Mouse (Mus musculus): ENCODE results near the gene Grin3b. TPM values are rescaled to one million over a fixed set of nuclear protein-coding genes. Genes with fewer than 3 reads are reported as not detected.

The Grin3b gene
- total RNA-seq, 1 experiment: 0.36 TPM

DNA sequence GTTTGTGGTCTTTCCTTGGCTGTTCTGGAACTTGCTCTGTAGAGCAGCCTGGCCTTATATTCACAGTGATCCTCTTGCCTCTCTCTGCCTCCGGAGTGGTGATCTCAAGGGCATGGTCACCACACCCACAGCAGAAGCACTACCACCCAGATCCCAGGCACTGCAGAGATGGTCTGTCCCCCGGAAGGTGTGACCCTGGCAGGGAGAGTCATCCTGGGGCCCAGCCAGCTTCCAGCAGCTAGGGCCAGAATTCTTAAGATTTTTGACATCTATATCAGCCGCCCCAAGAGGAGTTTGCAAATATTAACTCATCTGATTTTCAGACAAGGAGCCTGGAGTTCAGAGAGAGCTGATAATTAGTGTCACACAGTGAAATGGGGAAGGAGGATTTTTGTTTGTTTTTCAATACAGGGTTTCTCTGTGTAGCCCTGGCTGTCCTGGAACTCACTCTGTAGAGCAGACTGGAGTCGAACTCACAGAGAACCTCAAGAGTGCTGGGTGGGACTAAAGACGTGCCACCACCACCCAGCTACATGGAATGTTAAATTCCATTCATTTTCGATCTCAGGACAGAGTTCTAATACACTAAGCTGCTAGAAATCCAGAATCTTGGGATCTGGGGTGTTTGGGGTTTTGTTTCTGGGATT is 15.8 kb downstream of the Grin3b start:
- in situ Hi-C loops (cut with MboI; ENCODE audit: low sequenced_read_pairs in 2 of 2, unreplicated experiment in 2 of 2): loop anchor here in 1 of 2 experiments (25.0 kb wide), 1 partner anchor 126 kb away; the partner anchor contains the start of genes Sbno2 and Stk11
- DNase-seq (ENCODE audit: low read depth, low spot score): no peak
- TF ChIP-seq ZNF384 (IDR thresholded peaks at IDR 0.05; ENCODE audit: low read depth, low read length) (no peak), HCFC1 (IDR thresholded peaks at IDR 0.05; ENCODE audit: borderline replicate concordance, insufficient read depth, low read length) (no peak), ZC3H11A (IDR thresholded peaks at IDR 0.05; ENCODE audit: borderline replicate concordance, low read depth, low read length) (no peak), MAFK (IDR thresholded peaks at IDR 0.05; ENCODE audit: insufficient read depth, low read depth, low read length) (no peak), CHD2 (IDR thresholded peaks at IDR 0.05; ENCODE audit: low read depth, low read length) (no peak)

GRCm38 (mm10) chr10:79986963-79987362 is 16.4 kb downstream of the Grin3b start:
- H3K27ac ChIP-seq (ENCODE audit: insufficient read depth, low read depth, low read length, poor library complexity, severe bottlenecking): no peak overlapping the region
- no peak overlapping the region for H3K9ac ChIP-seq (ENCODE audit: insufficient read depth, low read depth, low read length, poor library complexity, severe bottlenecking)
- in situ Hi-C loops (cut with MboI; ENCODE audit: low sequenced_read_pairs in 2 of 2, unreplicated experiment in 2 of 2): loop anchor here in 1 of 2 experiments (25.0 kb wide), 1 partner anchor 125 kb away; the partner anchor contains the start of genes Sbno2 and Stk11
- TF ChIP-seq CHD2 (IDR thresholded peaks at IDR 0.05; ENCODE audit: low read depth, low read length) (no peak), MAFK (IDR thresholded peaks at IDR 0.05; ENCODE audit: insufficient read depth, low read depth, low read length) (no peak), HCFC1 (IDR thresholded peaks at IDR 0.05; ENCODE audit: borderline replicate concordance, insufficient read depth, low read length) (no peak), ZC3H11A (IDR thresholded peaks at IDR 0.05; ENCODE audit: borderline replicate concordance, low read depth, low read length) (0 out of 2 replicates have a peak, but pooled peaks have one; percentile 12), ZNF384 (IDR thresholded peaks at IDR 0.05; ENCODE audit: low read depth, low read length) (peak; percentile 99)
- no peaks in the 10 kb centered on the region for H3K36me3 ChIP-seq (ENCODE audit: control insufficient read depth, insufficient read depth, low read length, poor library complexity, severe bottlenecking)
- peaks cover 9 to 22% of the 10 kb centered on the region in 2 experiments for H3K4me1 ChIP-seq (ENCODE audit: control insufficient read depth in 2 of 2, insufficient read depth in 2 of 2, low read length in 2 of 2, poor library complexity in 1 of 2)
- peak; percentile 73 for DNase-seq (ENCODE audit: low read depth, low spot score)
- no peaks in the 10 kb centered on the region for H3K9me3 ChIP-seq (ENCODE audit: control insufficient read depth, insufficient read depth, low read depth, low read length)
- 0 out of 4 replicates have a peak overlapping the region, but pooled peaks of 1 of the 2 experiments have one; percentile 13 for H3K4me3 ChIP-seq (ENCODE audit: insufficient read depth in 1 of 2, low read depth in 1 of 2, low read length in 2 of 2, poor library complexity in 1 of 2, severe bottlenecking in 1 of 2)

More for the DNA sequence above, 15.8 kb downstream of the Grin3b start:
- H3K27ac ChIP-seq (ENCODE audit: insufficient read depth, low read depth, low read length, poor library complexity, severe bottlenecking): no peak overlapping the region
- H3K36me3 ChIP-seq (ENCODE audit: control insufficient read depth, insufficient read depth, low read length, poor library complexity, severe bottlenecking): no peaks in the 10 kb centered on the region; the same call in 1 of the 2 replicates
- peak overlapping the region in 1 of 2 experiments; percentile 100; a peak in 2 of 4 replicates for H3K4me3 ChIP-seq (ENCODE audit: insufficient read depth in 1 of 2, low read depth in 1 of 2, low read length in 2 of 2, poor library complexity in 1 of 2, severe bottlenecking in 1 of 2)
- no peaks in the 10 kb centered on the region for H3K9me3 ChIP-seq (ENCODE audit: control insufficient read depth, insufficient read depth, low read depth, low read length)
- peak overlapping the region; percentile 32; the same call in 1 of the 2 replicates for H3K9ac ChIP-seq (ENCODE audit: insufficient read depth, low read depth, low read length, poor library complexity, severe bottlenecking)
- H3K4me1 ChIP-seq (ENCODE audit: control insufficient read depth in 2 of 2, insufficient read depth in 2 of 2, low read length in 2 of 2, poor library complexity in 1 of 2): peaks cover 9 to 22% of the 10 kb centered on the region in 2 experiments

DNA sequence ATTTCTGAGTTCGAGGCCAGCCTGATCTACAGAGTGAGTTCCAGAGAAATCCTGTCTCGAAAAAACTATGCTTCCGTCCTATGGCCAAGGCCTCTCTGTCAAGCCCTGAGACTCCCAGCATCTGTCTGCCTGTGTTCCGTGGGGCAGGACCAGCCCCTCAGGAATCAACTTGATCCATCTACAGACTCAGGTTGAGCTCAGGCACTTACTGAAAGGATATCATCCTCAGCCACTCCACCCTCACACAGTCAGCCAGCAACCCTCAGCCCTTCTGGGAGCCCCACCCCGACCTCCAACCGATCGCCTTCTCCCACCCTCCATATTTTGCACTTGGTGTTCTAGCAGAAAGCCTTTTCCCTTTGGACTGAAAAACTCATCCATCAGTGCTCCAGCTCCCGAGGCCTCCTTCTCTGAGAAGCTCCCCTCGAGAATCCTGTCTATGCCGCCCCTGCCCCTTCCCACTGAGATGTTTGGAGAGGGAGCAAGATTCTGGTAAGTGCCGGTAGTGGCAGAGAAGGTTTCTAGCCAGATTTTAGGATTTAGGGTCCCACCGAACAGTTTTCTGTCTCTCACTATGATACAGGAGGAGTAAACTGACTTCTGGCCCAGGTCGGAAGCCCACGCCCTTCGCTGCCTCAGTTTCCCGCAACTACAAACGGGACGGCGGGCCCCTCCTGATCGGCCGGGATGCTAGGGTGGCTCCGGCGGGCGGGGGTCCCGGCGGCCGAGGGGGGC is 17.4 kb downstream of the Grin3b start:
- peak overlapping the region; percentile 81 for H3K9ac ChIP-seq (ENCODE audit: insufficient read depth, low read depth, low read length, poor library complexity, severe bottlenecking)
- H3K27ac ChIP-seq (ENCODE audit: insufficient read depth, low read depth, low read length, poor library complexity, severe bottlenecking): peak overlapping the region; percentile 45; the same call in 1 of the 2 replicates
- H3K36me3 ChIP-seq (ENCODE audit: control insufficient read depth, insufficient read depth, low read length, poor library complexity, severe bottlenecking): peaks cover under 1% of the 10 kb centered on the region; the same call in 1 of the 2 replicates
- no peaks in the 10 kb centered on the region for H3K9me3 ChIP-seq (ENCODE audit: control insufficient read depth, insufficient read depth, low read depth, low read length)
- no peak for DNase-seq (ENCODE audit: low read depth, low spot score)
- in situ Hi-C loops (cut with MboI; ENCODE audit: low sequenced_read_pairs in 2 of 2, unreplicated experiment in 2 of 2): loop anchor here in 1 of 2 experiments (25.0 kb wide), 1 partner anchor 124 kb away; the partner anchor contains the start of genes Sbno2 and Stk11
- H3K4me3 ChIP-seq (ENCODE audit: insufficient read depth in 1 of 2, low read depth in 1 of 2, low read length in 2 of 2, poor library complexity in 1 of 2, severe bottlenecking in 1 of 2): peak overlapping the region; percentile 75 to 86
- peaks cover 9 to 19% of the 10 kb centered on the region in 2 experiments for H3K4me1 ChIP-seq (ENCODE audit: control insufficient read depth in 2 of 2, insufficient read depth in 2 of 2, low read length in 2 of 2, poor library complexity in 1 of 2)
- no peak for TF ChIP-seq ZC3H11A (IDR thresholded peaks at IDR 0.05; ENCODE audit: borderline replicate concordance, low read depth, low read length)
- no peak for TF ChIP-seq ZNF384 (IDR thresholded peaks at IDR 0.05; ENCODE audit: low read depth, low read length)
- TF ChIP-seq CHD2 (IDR thresholded peaks at IDR 0.05; ENCODE audit: low read depth, low read length): no peak
- TF ChIP-seq MAFK (IDR thresholded peaks at IDR 0.05; ENCODE audit: insufficient read depth, low read depth, low read length): no peak
- TF ChIP-seq HCFC1 (IDR thresholded peaks at IDR 0.05; ENCODE audit: borderline replicate concordance, insufficient read depth, low read length): no peak

DNA sequence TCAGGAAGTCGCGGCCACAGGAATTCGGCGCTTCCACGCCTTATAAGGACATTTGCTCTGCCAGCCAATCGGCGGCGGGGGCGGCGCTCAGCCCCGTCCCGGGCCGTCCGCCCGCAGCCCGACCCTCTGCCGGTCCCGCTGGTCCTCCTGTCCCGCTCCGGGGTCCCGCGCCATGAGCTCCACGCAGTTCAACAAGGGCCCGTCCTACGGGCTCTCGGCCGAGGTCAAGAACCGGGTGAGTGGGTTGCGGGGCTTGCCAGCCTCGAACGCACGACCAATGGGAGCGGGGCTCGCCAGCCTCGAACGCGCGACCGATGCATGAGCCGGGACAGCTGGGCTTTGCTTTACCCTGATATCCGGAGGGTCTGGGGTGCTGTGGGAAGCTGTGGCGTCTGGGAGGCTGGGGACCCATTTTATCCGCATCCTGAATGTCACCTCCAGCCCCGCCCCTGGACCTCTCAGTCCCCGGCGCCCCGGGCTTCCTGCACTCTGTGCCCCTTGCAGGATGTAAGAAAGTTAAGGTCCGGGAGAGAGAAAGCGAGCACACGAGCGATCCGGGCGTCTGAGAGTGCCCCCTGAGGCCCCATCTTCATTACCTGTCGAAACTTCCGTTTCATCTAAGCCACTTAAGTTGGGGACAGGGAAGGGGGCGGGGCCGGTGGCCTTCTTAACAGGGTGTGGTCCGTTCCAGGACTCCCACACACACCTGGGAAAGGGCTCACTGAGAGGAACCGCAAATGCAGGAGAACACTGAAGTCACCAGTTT is 18.2 kb downstream of the Grin3b start, which contains the start of gene Cnn2:
Gene Cnn2 (plus strand): TSS at position 79 of the 766 bp plus-strand sequence.
- no peak for TF ChIP-seq CHD2 (IDR thresholded peaks at IDR 0.05; ENCODE audit: low read depth, low read length)
- H3K9me3 ChIP-seq (ENCODE audit: control insufficient read depth, insufficient read depth, low read depth, low read length): no peaks in the 10 kb centered on the region
- peak within 1 kb of the TSS; percentile 81 for H3K9ac ChIP-seq (ENCODE audit: insufficient read depth, low read depth, low read length, poor library complexity, severe bottlenecking)
- H3K4me1 ChIP-seq (ENCODE audit: control insufficient read depth in 2 of 2, insufficient read depth in 2 of 2, low read length in 2 of 2, poor library complexity in 1 of 2): peaks cover 6 to 16% of the 10 kb centered on the region in 2 experiments
- H3K27ac ChIP-seq (ENCODE audit: insufficient read depth, low read depth, low read length, poor library complexity, severe bottlenecking): peak within 1 kb of the TSS; percentile 45; the same call in 1 of the 2 replicates
- DNase-seq (ENCODE audit: low read depth, low spot score): no peak
- in situ Hi-C loops (cut with MboI; ENCODE audit: low sequenced_read_pairs in 2 of 2, unreplicated experiment in 2 of 2): loop anchor here in 1 of 2 experiments (25.0 kb wide), 1 partner anchor 124 kb away; the partner anchor contains the start of genes Sbno2 and Stk11
- peaks cover 8% of the 10 kb centered on the region; the same call in 1 of the 2 replicates for H3K36me3 ChIP-seq (ENCODE audit: control insufficient read depth, insufficient read depth, low read length, poor library complexity, severe bottlenecking)
- H3K4me3 ChIP-seq (ENCODE audit: insufficient read depth in 1 of 2, low read depth in 1 of 2, low read length in 2 of 2, poor library complexity in 1 of 2, severe bottlenecking in 1 of 2): peak within 1 kb of the TSS; percentile 75 to 86
